Mouse (Mus musculus) thymus, adult 2 months (tissue): ENCODE results near the gene Tspan9. TPM values are rescaled to one million over a fixed set of nuclear protein-coding genes. Genes with fewer than 3 reads are reported as not detected.

Source experiments
- DNase-seq: peaks from one replicate; pipeline ENCODE4 v3.0.0; 2021
- H3K27ac ChIP-seq: fragments of 200-500 bp; 2 replicates; pipeline ENCODE4 v1.5.1; 2012; ENCODE audit warnings: low read length, control low read depth; ENCODE audit not compliant: control insufficient read depth, insufficient read depth
- H3K27me3 ChIP-seq: fragments of 200-500 bp; 2 replicates; pipeline ENCODE4 v1.6.1; 2012; ENCODE audit warnings: mild to moderate bottlenecking, low read length, moderate library complexity, mixed read lengths; ENCODE audit not compliant: control insufficient read depth, insufficient read depth
- H3K36me3 ChIP-seq: fragments of 200-500 bp; 2 replicates; pipeline ENCODE4 v1.6.1; 2012; ENCODE audit warnings: mild to moderate bottlenecking, low read length, moderate library complexity; ENCODE audit not compliant: control insufficient read depth, insufficient read depth
- H3K4me1 ChIP-seq: fragments of 200-500 bp; replicated peaks from 2 replicates; pipeline ENCODE4 v1.6.1; 2012; ENCODE audit warnings: low read length; ENCODE audit not compliant: control insufficient read depth, insufficient read depth
- H3K4me3 ChIP-seq: fragments of 200-500 bp; 2 replicates; pipeline ENCODE4 v1.5.1; 2012; ENCODE audit warnings: mild to moderate bottlenecking, low read length, control low read depth, moderate library complexity; ENCODE audit not compliant: control insufficient read depth, insufficient read depth
- CTCF ChIP-seq: fragments of 200-500 bp; IDR thresholded peaks from 2 replicates; pipeline ENCODE4 v1.5.1; 2012; ENCODE audit warnings: mild to moderate bottlenecking, control low read depth, low read length, moderate library complexity, borderline replicate concordance; ENCODE audit not compliant: control insufficient read depth, poor library complexity, insufficient read depth; ENCODE audit errors: extremely low read depth
- POLR2A ChIP-seq: fragments of 200-500 bp; IDR thresholded peaks from 2 replicates; pipeline ENCODE4 v1.6.1; 2012; ENCODE audit warnings: mild to moderate bottlenecking, low read length, control low read depth, moderate library complexity; ENCODE audit not compliant: control insufficient read depth, poor library complexity, insufficient read depth; ENCODE audit errors: extremely low read depth
- WGBS: fragments of 180-500 bp; shearing (Covaris S2); methylation state at CpG from one replicate; pipeline ENCODE4 v1.1.7; 2018; 5-methylcytosine and 5-hydroxymethylcytosine counted together
- polyA plus RNA-seq: library from polyadenylated mRNA; depleted of rRNA; stranded (reverse); fragments of >200 nt; gene quantifications from 2 replicates; pipeline ENCODE4 v1.2.3, GENCODE M21; 2012

The Tspan9 gene
- polyA plus RNA-seq, 1 experiment = 36.7 TPM

GRCm38 (mm10) chr6:128031584-128031983 lies 111.8 kb downstream of the Tspan9 start:
- no peak for DNase-seq
- no peaks in the 10 kb centered on the region for H3K36me3 ChIP-seq
- peaks cover 22% of the 10 kb centered on the region for H3K4me1 ChIP-seq
- TF ChIP-seq POLR2A (no peak), CTCF (no peak)
- no peak overlapping the region for H3K4me3 ChIP-seq
- H3K27me3 ChIP-seq = peaks cover 4% of the 10 kb centered on the region; the same call in 1 of the 2 replicates
- WGBS = 70% methylated on average over 2 of the region's 2 CpGs
- H3K27ac ChIP-seq = no peak overlapping the region

GRCm38 (mm10) chr6:128031096-128031495 lies 112.3 kb downstream of the Tspan9 start:
- Histone ChIP-seq H3K36me3 (no peaks in the 10 kb centered on the region), H3K4me1 (peaks cover 22% of the 10 kb centered on the region), H3K27me3 (peaks cover 4% of the 10 kb centered on the region; the same call in 1 of the 2 replicates), H3K4me3 (no peak overlapping the region), H3K27ac (no peak overlapping the region)
- 79% methylated on average over 4 of the region's 4 CpGs for WGBS
- TF ChIP-seq POLR2A = no peak
- no peak for DNase-seq

- WGBS = 93% methylated on average over 6 of the region's 6 CpGs
- DNase-seq = no peak
Observed at GRCm38 (mm10) chr6:128030475-128030874, 112.9 kb downstream of the Tspan9 start.

GRCm38 (mm10) chr6:128029517-128030348 lies 113.7 kb downstream of the Tspan9 start:
- no peak for DNase-seq
- H3K27me3 ChIP-seq = peaks cover 4% of the 10 kb centered on the region; the same call in 1 of the 2 replicates
- H3K4me3 ChIP-seq = no peak overlapping the region
- TF ChIP-seq CTCF = no peak
- TF ChIP-seq POLR2A = no peak
- H3K27ac ChIP-seq = no peak overlapping the region
- 92% methylated on average over 9 of the region's 9 CpGs for WGBS
- H3K4me1 ChIP-seq = peaks cover 23% of the 10 kb centered on the region
- no peaks in the 10 kb centered on the region for H3K36me3 ChIP-seq

More at GRCm38 (mm10) chr6:128030475-128030874, 112.9 kb downstream of the Tspan9 start:
- Histone ChIP-seq H3K4me1 (peaks cover 22% of the 10 kb centered on the region), H3K36me3 (no peaks in the 10 kb centered on the region), H3K4me3 (no peak overlapping the region), H3K27ac (no peak overlapping the region), H3K27me3 (peaks cover 4% of the 10 kb centered on the region; the same call in 1 of the 2 replicates)
- TF ChIP-seq CTCF = no peak
- no peak for TF ChIP-seq POLR2A

GRCm38 (mm10) chr6:128028116-128028940 lies 115.1 kb downstream of the Tspan9 start:
- TF ChIP-seq POLR2A (no peak), CTCF (no peak)
- Histone ChIP-seq H3K4me1 (peaks cover 27% of the 10 kb centered on the region), H3K4me3 (no peak overlapping the region), H3K27me3 (no peaks in the 10 kb centered on the region; the same call in 1 of the 2 replicates), H3K36me3 (no peaks in the 10 kb centered on the region), H3K27ac (no peak overlapping the region)
- DNase-seq = peak; percentile 37
- WGBS = 69% methylated on average over 10 of the region's 10 CpGs

GRCm38 (mm10) chr6:128025997-128026396 lies 117.4 kb downstream of the Tspan9 start:
- 77% methylated on average over 8 of the region's 8 CpGs for WGBS
- H3K27me3 ChIP-seq = no peaks in the 10 kb centered on the region
- no peaks in the 10 kb centered on the region for H3K36me3 ChIP-seq
- peaks cover 47% of the 10 kb centered on the region for H3K4me1 ChIP-seq
- no peak overlapping the region; the same call in 1 of the 2 replicates for H3K27ac ChIP-seq
- H3K4me3 ChIP-seq = no peak overlapping the region
- no peak for DNase-seq
- TF ChIP-seq CTCF = no peak
- no peak for TF ChIP-seq POLR2A
